8 mouse cellular contexts compared by ENCODE assay signal in genomic region chr5:3801672-3802432, GRCm38 (mm10). TPM values are rescaled to one million over a fixed set of nuclear protein-coding genes. Genes with fewer than 3 reads are reported as not detected.
DNase-seq lines count a peak whose midpoint lies in the region; ATAC-seq and TF ChIP-seq lines count a peak whose summit lies in the region.

No protein-coding gene starts in this region.

- H3K4me2 ChIP-seq in heart, embryonic 13.5 days, result peak overlapping the region; percentile 95
- peak overlapping the region; percentile 87 for H3K4me2 ChIP-seq in neural tube, embryonic 14.5 days (ENCODE audit: low read depth, low read length)

- no peaks in the 10 kb centered on the region for H3K9me3 ChIP-seq in heart, embryonic 13.5 days
- no peaks in the 10 kb centered on the region for H3K9me3 ChIP-seq in limb, embryonic 10.5 days (replicated peaks)
- no peaks in the 10 kb centered on the region for H3K9me3 ChIP-seq in neural tube, embryonic 14.5 days (ENCODE audit: control insufficient read depth, low read length)

- TF ChIP-seq CTCF in embryonic fibroblast, embryonic 13.5 days (IDR thresholded peaks at IDR 0.05; ENCODE audit: borderline replicate concordance, insufficient read depth, low read length), result no peak

- intact Hi-C loops in heart, postnatal 10 days (cut with DNase I), result loop anchor here (2.0 to 5.0 kb wide), 2 partner anchors 70 to 155 kb away; no protein-coding TSS in a partner anchor

- peak overlapping the region; percentile 95 for H3K4me3 ChIP-seq in heart, embryonic 13.5 days
- peak overlapping the region; percentile 88 for H3K4me3 ChIP-seq in embryonic fibroblast, embryonic 13.5 days (ENCODE audit: insufficient read depth, low read length)
- peak overlapping the region; percentile 88 for H3K4me3 ChIP-seq in limb, embryonic 10.5 days
- H3K4me3 ChIP-seq in neural tube, embryonic 14.5 days (ENCODE audit: low read depth, low read length), result peak overlapping the region; percentile 86

- no peaks in the 10 kb centered on the region for H3K27me3 ChIP-seq in heart, embryonic 13.5 days (replicated peaks)
- no peaks in the 10 kb centered on the region for H3K27me3 ChIP-seq in limb, embryonic 10.5 days (ENCODE audit: low read depth, poor library complexity, severe bottlenecking)
- H3K27me3 ChIP-seq in neural tube, embryonic 14.5 days (ENCODE audit: control insufficient read depth, insufficient read depth, low read length), result no peaks in the 10 kb centered on the region

- no peak for TF ChIP-seq POLR2A in embryonic fibroblast, embryonic 13.5 days (IDR thresholded peaks at IDR 0.05; ENCODE audit: low read depth, low read length)

- no peak for ATAC-seq in heart, embryonic 13.5 days (ENCODE audit: extremely low read depth, insufficient number of reproducible peaks, low FRiP score, low TSS enrichment)
- peak; percentile 5 for ATAC-seq in CD4-positive, CD25-positive, alpha-beta regulatory T cell, adult 4 months
- peak; percentile 15 for ATAC-seq in neural tube, embryonic 14.5 days (ENCODE audit: low read depth)

- H3K4me1 ChIP-seq in heart, embryonic 13.5 days, result peaks cover 16% of the 10 kb centered on the region
- H3K4me1 ChIP-seq in embryonic fibroblast, embryonic 13.5 days (ENCODE audit: control insufficient read depth, insufficient read depth, low read length), result no peaks in the 10 kb centered on the region
- peaks cover 12% of the 10 kb centered on the region for H3K4me1 ChIP-seq in limb, embryonic 10.5 days
- peaks cover 14% of the 10 kb centered on the region for H3K4me1 ChIP-seq in neural tube, embryonic 14.5 days (ENCODE audit: control insufficient read depth, insufficient read depth, low read length)

- H3K27ac ChIP-seq in heart, embryonic 13.5 days (replicated peaks), result peak overlapping the region; percentile 93
- 0 out of 2 replicates have a peak overlapping the region, but pooled peaks have one; percentile 75 for H3K27ac ChIP-seq in embryonic fibroblast, embryonic 13.5 days (ENCODE audit: insufficient read depth, low read length)
- peak overlapping the region; percentile 93 for H3K27ac ChIP-seq in limb, embryonic 10.5 days
- peak overlapping the region; percentile 89 for H3K27ac ChIP-seq in neural tube, embryonic 14.5 days (ENCODE audit: low read depth, low read length)

- H3K9ac ChIP-seq in heart, embryonic 13.5 days, result peak overlapping the region; percentile 95
- H3K9ac ChIP-seq in neural tube, embryonic 14.5 days (replicated peaks; ENCODE audit: low read depth, low read length), result peak overlapping the region; percentile 69

- 0 out of 2 replicates have a peak, but pooled peaks cover 2% of the 10 kb centered on the region for H3K36me3 ChIP-seq in heart, embryonic 13.5 days
- H3K36me3 ChIP-seq in limb, embryonic 10.5 days, result no peaks in the 10 kb centered on the region
- no peaks in the 10 kb centered on the region for H3K36me3 ChIP-seq in neural tube, embryonic 14.5 days (ENCODE audit: control insufficient read depth, insufficient read depth, low read length)

- WGBS in heart, embryonic 13.5 days, result 6% methylated on average over 18 of the region's 18 CpGs
- 7% methylated on average over 18 of the region's 18 CpGs for WGBS in limb, embryonic 10.5 days
- 5% methylated on average over 18 of the region's 18 CpGs for WGBS in neural tube, embryonic 14.5 days

- DNase-seq in heart, postnatal 10 days, result no peak
- peak; percentile 67 for DNase-seq in limb, embryonic 10.5 days (ENCODE audit: low spot score)
- no peak for DNase-seq in embryo, embryonic 10.5 days (ENCODE audit: low spot score)
- no peak for DNase-seq in T-cell, adult 2 months (ENCODE audit: low spot score)

RNA-seq across cellular contexts. Expression of gene Ankib1, which starts 0.9 kb away (rescaled TPM):
- 6.0 and 6.1 TPM in 2 replicates for polyA plus RNA-seq in heart, embryonic 13.5 days (2015; fragmentation: Nextera tagmentation; extraction: Ambion mirVana)
- 10 to 100 TPM; 28.7 to 29.8 TPM for total RNA-seq in heart, postnatal 10 days (2021)
- polyA plus RNA-seq in CD4-positive, CD25-positive, alpha-beta regulatory T cell, adult 4 months (2017; shearing (Covaris generic)), result 10 to 100 TPM; 13.7 to 17.5 TPM
- polyA plus RNA-seq in embryonic fibroblast, embryonic 13.5 days (2011; ENCODE audit: insufficient read length, low read depth, missing spikeins), result 48.9 and 52.0 TPM in 2 replicates
- polyA plus RNA-seq in limb, embryonic 10.5 days (2016; fragmentation: Nextera tagmentation; extraction: Ambion mirVana), result 8.0 and 9.8 TPM in 2 replicates
- 24.4 and 25.8 TPM in 2 replicates for polyA plus RNA-seq in neural tube, embryonic 14.5 days (2014; fragmentation: Nextera tagmentation; extraction: Ambion mirVana)

RNA-seq across cellular contexts. Expression of gene Krit1, which starts 1.1 kb away (rescaled TPM):
- 33.2 and 35.9 TPM in 2 replicates for polyA plus RNA-seq in heart, embryonic 13.5 days (2015; fragmentation: Nextera tagmentation; extraction: Ambion mirVana)
- total RNA-seq in heart, postnatal 10 days (2021), result 10 to 100 TPM; 31.7 to 35.7 TPM
- 100 to 1,000 TPM; 118 to 129 TPM for polyA plus RNA-seq in CD4-positive, CD25-positive, alpha-beta regulatory T cell, adult 4 months (2017; shearing (Covaris generic))
- polyA plus RNA-seq in embryonic fibroblast, embryonic 13.5 days (2011; ENCODE audit: insufficient read length, low read depth, missing spikeins), result 62.7 and 68.8 TPM in 2 replicates
- polyA plus RNA-seq in limb, embryonic 10.5 days (2016; fragmentation: Nextera tagmentation; extraction: Ambion mirVana), result 45.3 and 50.5 TPM in 2 replicates
- 61.7 and 69.7 TPM in 2 replicates for polyA plus RNA-seq in neural tube, embryonic 14.5 days (2014; fragmentation: Nextera tagmentation; extraction: Ambion mirVana)

RNA-seq across cellular contexts. Expression of gene Lrrd1, which starts 43.1 kb away (rescaled TPM):
- polyA plus RNA-seq in heart, embryonic 13.5 days (2015; fragmentation: Nextera tagmentation; extraction: Ambion mirVana), result 0.23 and 0.27 TPM in 2 replicates
- total RNA-seq in heart, postnatal 10 days (2021), result under 1 TPM; 0.07 to 0.17 TPM
- under 1 TPM in 1 of 2 experiments, not detected in 1; 0.28 TPM for polyA plus RNA-seq in CD4-positive, CD25-positive, alpha-beta regulatory T cell, adult 4 months (2017; shearing (Covaris generic))
- polyA plus RNA-seq in embryonic fibroblast, embryonic 13.5 days (2011; ENCODE audit: insufficient read length, low read depth, missing spikeins), result not detected in 2 replicates
- 0.08 TPM in 1 of 2 replicates, not detected in the other for polyA plus RNA-seq in limb, embryonic 10.5 days (2016; fragmentation: Nextera tagmentation; extraction: Ambion mirVana)
- 0.09 and 0.11 TPM in 2 replicates for polyA plus RNA-seq in neural tube, embryonic 14.5 days (2014; fragmentation: Nextera tagmentation; extraction: Ambion mirVana)
